Mouse (Mus musculus) lung, adult 2 months (tissue): ENCODE measurements around the gene Tmem121. TPM values are rescaled to one million over a fixed set of nuclear protein-coding genes. Genes with fewer than 3 reads are reported as not detected.
"Not testable (repeated sequence)": the region's sequence is repeated elsewhere in the genome, so short reads cannot be mapped to it uniquely, and the experiment has no call there.

Source experiments
- DNase-seq: peaks from one replicate; pipeline ENCODE4 v3.0.0; 2022
- H3K4me1 ChIP-seq: fragments of 200-500 bp; 2 replicates; pipeline ENCODE4 v1.6.1; 2011; ENCODE audit warnings: low read length; ENCODE audit not compliant: control insufficient read depth, insufficient read depth
- H3K4me3 ChIP-seq: fragments of 200-500 bp; replicated peaks from 2 replicates; pipeline ENCODE3; 2011; ENCODE audit warnings: low read depth, mild to moderate bottlenecking, control low read depth, low read length; ENCODE audit errors: extremely low read depth
- CTCF ChIP-seq: fragments of 200-500 bp; IDR thresholded peaks from 2 replicates; pipeline ENCODE4 v1.5.1; 2011; ENCODE audit warnings: mild to moderate bottlenecking, low read length, control low read depth; ENCODE audit not compliant: insufficient read depth
- POLR2A ChIP-seq: fragments of 200-500 bp; IDR thresholded peaks from 2 replicates; pipeline ENCODE4 v1.6.1; 2011; ENCODE audit warnings: low read depth, mild to moderate bottlenecking, control low read depth, low read length, borderline replicate concordance; ENCODE audit errors: extremely low read depth
- WGBS: fragments of 180-500 bp; shearing (Covaris S2); methylation state at CpG from one replicate; pipeline ENCODE4 v1.1.7; 2018; 5-methylcytosine and 5-hydroxymethylcytosine counted together
- polyA plus RNA-seq: library from polyadenylated mRNA; depleted of rRNA; stranded (reverse); fragments of >200 nt; gene quantifications from 2 replicates; pipeline ENCODE4 v1.2.3, GENCODE M21; 2012

Tmem121 gene
- polyA plus RNA-seq, 1 experiment = 0.52 TPM

GRCm38 (mm10) chr12:113186326-113187010 lies 738 bp downstream of the Tmem121 start:
- no peak for DNase-seq
- no peak overlapping the region for H3K4me3 ChIP-seq
- H3K4me1 ChIP-seq = peaks cover 3% of the 10 kb centered on the region; the same call in 1 of the 2 replicates
- WGBS = 44% methylated on average over 12 of the region's 12 CpGs
- TF ChIP-seq CTCF (no peak), POLR2A (no peak)

- no peak for DNase-seq
- 65% methylated on average over 4 of the region's 4 CpGs for WGBS
- peaks cover 3% of the 10 kb centered on the region; the same call in 1 of the 2 replicates for H3K4me1 ChIP-seq
- H3K4me3 ChIP-seq = no peak overlapping the region
- TF ChIP-seq CTCF (no peak), POLR2A (no peak)
Observed at GRCm38 (mm10) chr12:113187011-113187375, 1.3 kb downstream of the Tmem121 start.

- Histone ChIP-seq H3K4me3 (peak overlapping the region; percentile 10), H3K4me1 (peaks cover 3% of the 10 kb centered on the region; the same call in 1 of the 2 replicates)
- WGBS = 5% methylated on average over 56 of the region's 56 CpGs
- DNase-seq = peak; percentile 68
- TF ChIP-seq POLR2A (no peak), CTCF (peak; percentile 25; the same call in 1 of the 2 replicates)
Observed at GRCm38 (mm10) chr12:113187584-113188295, 2.0 kb downstream of the Tmem121 start.

- H3K4me3 ChIP-seq = no peak overlapping the region
- 87% methylated on average over 51 of the region's 51 CpGs for WGBS
- TF ChIP-seq POLR2A = no peak
- TF ChIP-seq CTCF = no peak
- DNase-seq = no peak
- H3K4me1 ChIP-seq = peaks cover 3% of the 10 kb centered on the region; the same call in 1 of the 2 replicates
Observed at GRCm38 (mm10) chr12:113188349-113189055, 2.8 kb downstream of the Tmem121 start.

- no peak for DNase-seq
- no peak for TF ChIP-seq CTCF
- no peak for TF ChIP-seq POLR2A
- H3K4me1 ChIP-seq = no peaks in the 10 kb centered on the region
- WGBS = 42% methylated on average over 2 of the region's 2 CpGs
- H3K4me3 ChIP-seq = no peak overlapping the region
Observed at GRCm38 (mm10) chr12:113193423-113193822, 7.7 kb downstream of the Tmem121 start.

GRCm38 (mm10) chr12:113199132-113199531 lies 13.4 kb downstream of the Tmem121 start:
- not testable (repeated sequence) for H3K4me1 ChIP-seq, H3K4me3 ChIP-seq, DNase-seq
- 93% methylated on average over 3 of the region's 6 CpGs for WGBS

GRCm38 (mm10) chr12:113201301-113201700 lies 15.6 kb downstream of the Tmem121 start:
- DNase-seq = no peak
- H3K4me1 ChIP-seq = no peaks in the 10 kb centered on the region
- WGBS = 73% methylated on average over 4 of the region's 4 CpGs

GRCm38 (mm10) chr12:113202008-113202407 lies 16.3 kb downstream of the Tmem121 start:
- DNase-seq = no peak
- no peak for TF ChIP-seq CTCF
- TF ChIP-seq POLR2A = no peak
- Histone ChIP-seq H3K4me3 (no peak overlapping the region), H3K4me1 (no peaks in the 10 kb centered on the region)

More at GRCm38 (mm10) chr12:113201301-113201700, 15.6 kb downstream of the Tmem121 start:
- no peak overlapping the region for H3K4me3 ChIP-seq
- TF ChIP-seq CTCF (no peak), POLR2A (no peak)

- TF ChIP-seq CTCF (no peak), POLR2A (no peak)
- WGBS = 76% methylated on average over 7 of the region's 7 CpGs
- H3K4me1 ChIP-seq = no peaks in the 10 kb centered on the region
Observed at GRCm38 (mm10) chr12:113203522-113203921, 17.8 kb downstream of the Tmem121 start.

More at GRCm38 (mm10) chr12:113203522-113203921, 17.8 kb downstream of the Tmem121 start:
- DNase-seq = no peak
- no peak overlapping the region for H3K4me3 ChIP-seq
